Mouse (Mus musculus) cortical plate, adult 2 months (tissue): ENCODE measurements around the gene Lsamp. TPM values are rescaled to one million over a fixed set of nuclear protein-coding genes. Genes with fewer than 3 reads are reported as not detected.

Source experiments
- H3K27ac ChIP-seq: fragments of 200-500 bp; 2 replicates; pipeline ENCODE4 v1.5.1; 2012; ENCODE audit warnings: low read length, control low read depth, inconsistent platforms; ENCODE audit not compliant: insufficient read depth
- H3K4me1 ChIP-seq: fragments of 200-500 bp; 2 replicates; pipeline ENCODE4 v1.6.1; 2011; ENCODE audit warnings: low read length; ENCODE audit not compliant: control insufficient read depth, insufficient read depth
- H3K4me3 ChIP-seq: fragments of 200-500 bp; 2 replicates; pipeline ENCODE4 v1.5.1; 2011; ENCODE audit warnings: mild to moderate bottlenecking, low read length, control low read depth; ENCODE audit not compliant: insufficient read depth
- CTCF ChIP-seq: fragments of 200-500 bp; IDR thresholded peaks from 2 replicates; pipeline ENCODE4 v1.5.1; 2011; ENCODE audit warnings: mild to moderate bottlenecking, control low read depth, low read length; ENCODE audit not compliant: insufficient read depth; ENCODE audit errors: extremely low read depth
- POLR2A ChIP-seq: fragments of 200-500 bp; IDR thresholded peaks from 2 replicates; pipeline ENCODE4 v1.6.1; 2011; ENCODE audit warnings: mild to moderate bottlenecking, low read length, control low read depth; ENCODE audit not compliant: insufficient read depth; ENCODE audit errors: extremely low read depth
- polyA plus RNA-seq: library from polyadenylated mRNA; depleted of rRNA; stranded (reverse); fragments of >200 nt; gene quantifications from 2 replicates; pipeline ENCODE4 v1.2.3, GENCODE M21; 2012

Gene Lsamp
- polyA plus RNA-seq, 1 experiment, result 99.8 TPM

DNA sequence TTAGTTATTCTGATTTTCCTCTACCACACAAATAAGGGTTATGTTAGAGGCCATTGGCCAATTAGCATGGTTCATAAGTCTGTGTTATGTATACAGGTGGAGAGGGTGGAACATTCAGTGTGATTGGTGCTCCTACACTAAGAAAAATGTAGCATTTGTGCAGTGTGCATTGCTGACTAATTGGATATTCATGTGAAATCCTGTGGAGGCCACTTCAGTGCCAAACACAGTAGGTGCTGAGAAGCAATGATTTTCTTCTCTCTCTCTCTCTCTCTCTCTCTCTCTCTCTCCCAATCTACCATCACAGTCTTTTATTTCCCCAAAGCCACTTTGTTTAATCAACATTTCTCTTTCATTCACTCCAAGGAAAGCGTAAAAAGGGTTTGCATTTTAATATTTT lies 387.1 kb downstream of the Lsamp start:
- H3K4me1 ChIP-seq, result no peaks in the 10 kb centered on the region
- H3K27ac ChIP-seq, result no peak overlapping the region
- H3K4me3 ChIP-seq, result no peak overlapping the region
- no peak for TF ChIP-seq POLR2A
- no peak for TF ChIP-seq CTCF

DNA sequence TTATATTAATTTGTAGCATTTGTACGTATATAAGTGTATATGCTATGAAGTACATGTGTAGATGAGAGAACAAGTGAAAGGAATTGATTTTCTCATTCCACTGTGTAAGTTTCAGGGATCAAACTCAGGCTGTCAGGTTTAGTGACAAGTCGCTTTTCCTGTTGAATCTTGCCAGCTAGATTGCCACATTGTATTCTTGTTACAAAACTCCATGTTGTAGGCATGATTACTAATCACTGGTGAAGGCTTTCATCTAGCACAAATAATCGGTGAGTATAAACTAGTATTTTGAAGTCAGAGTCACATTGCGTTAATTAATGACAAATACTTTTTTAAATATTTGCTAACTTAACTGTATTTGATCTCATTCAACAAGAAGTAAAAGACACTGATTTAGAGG lies 391.2 kb downstream of the Lsamp start:
- TF ChIP-seq CTCF (no peak), POLR2A (no peak)
- no peaks in the 10 kb centered on the region for H3K4me1 ChIP-seq

DNA sequence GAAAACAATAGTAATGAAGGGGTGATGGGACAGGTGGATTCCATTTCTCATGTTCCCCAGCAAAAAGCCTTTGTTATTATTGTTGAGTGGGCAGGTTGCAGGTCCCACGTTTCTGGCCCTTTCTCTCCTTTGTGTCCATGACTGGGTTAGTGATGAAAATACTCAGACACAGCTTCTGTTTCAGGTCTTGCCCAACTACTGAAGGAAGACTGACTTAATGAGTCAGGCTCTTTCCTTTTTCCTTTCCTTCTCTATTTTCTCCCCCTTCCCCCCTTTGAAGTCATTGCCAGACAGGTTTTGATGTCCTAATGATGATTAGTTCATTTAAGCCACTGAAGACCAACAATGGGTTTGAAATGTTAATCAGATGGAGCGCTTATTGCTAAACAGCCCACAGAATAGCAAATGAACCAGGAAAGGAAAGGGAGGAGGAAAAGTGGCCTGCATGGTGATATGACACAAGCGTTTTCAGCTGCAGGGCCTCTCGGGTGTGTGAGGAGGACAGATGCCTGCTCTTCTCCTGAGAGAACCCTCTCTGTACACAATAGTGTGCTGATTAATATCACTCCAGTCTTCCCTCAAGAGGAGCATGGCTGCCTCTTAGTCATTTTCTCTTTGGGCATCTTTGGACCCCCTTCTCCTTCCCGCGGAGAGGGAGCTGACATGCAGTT lies 393.1 kb downstream of the Lsamp start:
- Histone ChIP-seq H3K27ac (no peak overlapping the region), H3K4me3 (no peak overlapping the region), H3K4me1 (no peaks in the 10 kb centered on the region)
- no peak for TF ChIP-seq CTCF
- TF ChIP-seq POLR2A, result no peak

More for the DNA sequence above, 391.2 kb downstream of the Lsamp start:
- Histone ChIP-seq H3K27ac (no peak overlapping the region), H3K4me3 (no peak overlapping the region)

DNA sequence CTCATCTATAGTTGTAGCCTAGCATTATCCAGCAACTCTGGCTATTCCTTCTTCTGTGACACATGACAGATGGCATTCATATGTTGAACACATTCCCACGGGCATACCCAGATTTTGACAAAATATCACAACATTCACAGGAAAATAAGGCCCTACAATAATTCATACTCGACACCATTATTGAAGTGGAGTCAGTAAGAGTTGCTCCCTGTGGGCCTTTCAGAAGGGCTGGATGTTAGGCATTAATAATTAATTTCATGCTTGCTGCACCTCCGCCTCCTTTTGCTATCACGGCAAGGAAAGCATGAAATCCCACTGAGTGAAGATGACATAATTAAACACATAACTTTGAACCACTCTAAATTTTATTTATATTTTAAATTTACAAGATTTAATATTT lies 407.9 kb downstream of the Lsamp start:
- H3K27ac ChIP-seq, result no peak overlapping the region
- no peak for TF ChIP-seq CTCF
- TF ChIP-seq POLR2A, result no peak
- H3K4me1 ChIP-seq, result no peaks in the 10 kb centered on the region
- no peak overlapping the region for H3K4me3 ChIP-seq

DNA sequence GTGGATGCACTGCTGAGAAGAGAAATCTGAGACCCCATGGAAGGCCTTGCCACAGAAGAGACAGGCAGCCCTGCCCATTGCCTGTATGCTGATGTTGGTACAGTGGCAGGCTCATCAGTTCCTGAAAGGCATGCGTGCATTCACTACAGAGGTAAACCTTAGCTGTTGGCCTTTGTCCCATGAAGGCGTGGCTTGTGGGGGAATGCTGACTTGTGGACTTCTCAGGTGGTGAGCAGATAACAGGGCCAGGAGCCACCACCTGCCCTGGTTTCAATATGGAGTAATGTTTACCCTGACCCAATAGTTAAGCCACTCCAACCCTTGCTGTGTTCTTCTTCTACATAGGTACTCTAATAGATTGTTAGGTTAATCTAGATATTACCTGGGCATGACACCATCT lies 415.4 kb downstream of the Lsamp start:
- no peak for TF ChIP-seq CTCF
- no peak for TF ChIP-seq POLR2A
- Histone ChIP-seq H3K27ac (no peak overlapping the region), H3K4me1 (no peaks in the 10 kb centered on the region), H3K4me3 (no peak overlapping the region)

DNA sequence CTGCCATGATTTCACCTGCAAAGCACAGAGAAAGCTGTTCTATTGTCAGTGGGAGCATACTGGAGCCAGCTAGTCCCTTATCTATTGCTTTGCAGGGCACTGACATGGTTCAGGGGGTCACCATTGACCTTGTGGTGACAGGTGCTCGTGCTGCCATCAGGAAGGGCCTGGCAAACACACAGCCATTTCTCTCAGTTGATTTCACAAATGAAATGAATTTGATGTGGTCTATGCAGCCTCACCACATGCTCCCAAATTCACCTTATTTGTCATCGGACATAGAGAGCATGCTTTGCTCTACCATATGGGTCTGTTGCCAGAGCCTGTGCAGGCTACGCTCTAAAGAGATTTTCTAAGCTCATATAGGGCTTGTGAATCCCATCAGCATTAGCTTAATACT lies 450.1 kb downstream of the Lsamp start:
- Histone ChIP-seq H3K4me3 (no peak overlapping the region), H3K4me1 (no peaks in the 10 kb centered on the region), H3K27ac (no peak overlapping the region)
- TF ChIP-seq CTCF (no peak), POLR2A (no peak)

DNA sequence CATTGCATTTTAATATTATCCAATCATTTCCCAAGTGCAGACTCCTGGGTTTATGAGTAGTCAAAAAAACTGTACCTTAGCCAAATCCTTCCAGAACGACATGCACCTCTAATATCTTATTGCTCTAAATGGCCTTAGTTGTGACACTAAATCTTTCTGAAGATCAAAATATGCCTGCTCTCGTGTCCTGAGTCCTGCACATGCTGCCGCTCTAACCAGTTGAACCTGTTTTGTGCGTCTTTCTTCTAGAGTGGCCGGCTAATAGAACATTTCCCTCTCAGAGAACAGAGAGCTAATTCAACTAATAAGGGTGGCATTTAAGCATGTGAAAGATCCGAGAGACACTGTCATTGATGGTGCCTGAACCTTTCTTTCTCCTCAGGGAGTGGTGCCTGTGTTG lies 452.3 kb downstream of the Lsamp start:
- Histone ChIP-seq H3K4me1 (no peaks in the 10 kb centered on the region), H3K4me3 (no peak overlapping the region), H3K27ac (no peak overlapping the region)
- no peak for TF ChIP-seq CTCF
- TF ChIP-seq POLR2A, result no peak

DNA sequence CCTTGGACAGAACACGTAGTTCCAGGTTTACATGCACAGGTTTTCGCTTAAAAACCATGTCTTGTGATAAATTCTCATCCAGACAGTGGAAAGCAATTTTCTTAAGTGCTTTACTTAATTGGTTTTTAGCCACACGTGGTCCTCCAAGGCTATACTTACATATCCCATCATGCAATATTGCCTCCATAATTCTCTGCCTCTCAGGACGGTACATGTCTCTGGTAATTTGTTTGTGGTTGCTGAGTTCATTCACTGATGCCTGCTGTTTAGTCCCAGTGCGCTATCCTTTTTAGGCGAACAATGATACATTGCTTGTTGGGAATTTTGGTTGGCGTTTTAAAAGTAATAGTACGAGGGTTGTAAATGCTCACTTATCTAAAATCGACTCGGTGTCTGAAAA lies 453.7 kb downstream of the Lsamp start:
- H3K27ac ChIP-seq, result no peak overlapping the region
- H3K4me3 ChIP-seq, result no peak overlapping the region
- H3K4me1 ChIP-seq, result no peaks in the 10 kb centered on the region
- TF ChIP-seq CTCF (no peak), POLR2A (no peak)

DNA sequence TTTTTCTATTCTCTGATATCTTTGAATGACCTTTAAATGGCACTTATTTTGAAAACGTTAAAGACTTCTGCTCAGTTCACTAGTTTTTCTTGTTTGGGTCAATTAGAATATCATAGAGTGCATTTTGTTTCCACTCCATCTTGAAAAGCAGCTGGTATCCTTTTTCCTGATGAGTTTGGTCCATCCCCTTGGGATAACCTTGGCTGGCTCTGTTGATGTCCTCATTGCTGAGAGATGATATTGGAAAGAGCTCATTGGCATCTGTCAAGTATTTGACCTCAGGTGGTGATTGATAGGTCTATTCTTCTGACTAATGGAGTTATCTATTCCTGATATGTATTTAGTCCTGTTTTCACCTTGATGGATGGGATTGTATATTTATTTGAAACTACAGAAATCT lies 454.7 kb downstream of the Lsamp start:
- H3K4me1 ChIP-seq, result no peaks in the 10 kb centered on the region
- no peak overlapping the region for H3K27ac ChIP-seq
- H3K4me3 ChIP-seq, result no peak overlapping the region
- no peak for TF ChIP-seq POLR2A
- TF ChIP-seq CTCF, result no peak

DNA sequence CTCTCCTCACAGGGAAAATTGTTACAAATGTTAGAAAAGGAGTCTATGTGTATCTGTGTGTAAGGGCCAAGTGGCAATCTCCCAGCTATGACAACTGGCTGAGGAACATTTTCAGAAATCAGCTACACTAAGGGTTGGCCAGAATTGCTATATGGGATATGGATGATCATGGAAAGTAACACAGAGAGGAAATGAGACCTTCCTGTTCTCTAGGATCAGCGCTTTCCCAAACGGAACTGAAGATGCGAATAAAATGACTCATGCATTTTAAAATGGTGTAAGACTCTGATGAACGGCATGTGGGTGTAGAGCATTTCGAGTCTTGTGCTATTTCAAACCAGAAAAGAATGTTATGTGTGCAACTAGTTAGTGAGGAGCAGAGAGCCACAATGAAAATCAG lies 462.4 kb downstream of the Lsamp start:
- Histone ChIP-seq H3K4me3 (no peak overlapping the region), H3K4me1 (no peaks in the 10 kb centered on the region; the same call in 1 of the 2 replicates), H3K27ac (no peak overlapping the region)
- TF ChIP-seq CTCF (no peak), POLR2A (no peak)

DNA sequence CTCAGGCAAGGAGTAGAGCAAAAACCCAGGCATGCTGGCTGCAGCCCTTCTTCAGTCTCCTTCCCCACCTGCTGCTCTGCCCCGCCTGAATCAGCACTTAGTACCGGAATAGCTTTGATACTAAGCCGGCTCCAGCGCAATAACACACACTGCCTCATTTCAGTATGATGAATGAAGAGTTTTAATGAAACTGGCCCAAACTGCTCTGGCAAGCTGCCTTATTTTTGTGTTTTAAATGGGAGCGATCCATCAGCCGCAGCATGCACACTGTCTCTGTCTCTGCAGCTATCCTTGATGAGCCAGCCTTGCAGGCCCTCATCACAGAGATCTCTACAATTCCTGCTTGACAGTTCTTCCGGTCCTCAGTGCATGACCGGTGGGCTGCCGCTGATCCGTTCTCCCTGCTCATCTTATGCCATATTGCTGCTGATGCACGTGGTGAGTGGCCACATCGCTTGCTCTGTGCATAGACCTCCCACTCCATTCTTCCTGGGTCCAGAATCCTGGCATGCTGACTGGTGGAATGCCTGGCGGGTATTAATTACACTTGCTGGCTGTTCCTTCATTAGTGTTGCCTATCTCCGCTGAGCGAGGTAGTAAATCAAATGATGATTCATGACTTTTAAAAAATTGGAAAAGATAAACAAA lies 479.4 kb downstream of the Lsamp start:
- H3K4me1 ChIP-seq, result peaks cover 1% of the 10 kb centered on the region; the same call in 1 of the 2 replicates
- H3K4me3 ChIP-seq, result no peak overlapping the region
- no peak overlapping the region for H3K27ac ChIP-seq
- TF ChIP-seq CTCF (no peak), POLR2A (no peak)

DNA sequence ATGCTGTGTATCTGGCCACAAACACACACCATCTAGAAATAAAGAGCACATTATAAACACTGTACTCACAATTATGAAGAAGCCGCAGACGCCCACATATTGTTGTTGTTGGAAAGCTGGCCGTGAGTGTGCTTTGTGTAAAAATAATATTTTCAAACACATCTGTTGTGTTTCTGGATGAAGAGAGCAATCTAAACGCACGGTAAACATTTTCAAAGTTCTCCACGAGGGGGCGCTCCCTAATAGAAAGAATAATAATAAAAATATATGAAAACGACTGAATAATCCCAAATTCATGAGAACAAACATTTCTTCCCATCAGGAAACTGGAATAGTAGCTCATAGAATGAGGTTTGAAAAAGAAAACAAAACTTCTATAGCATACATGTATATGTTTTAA lies 482.4 kb downstream of the Lsamp start:
- TF ChIP-seq POLR2A, result no peak
- TF ChIP-seq CTCF, result no peak
- H3K4me1 ChIP-seq, result peaks cover 3% of the 10 kb centered on the region
- no peak overlapping the region for H3K4me3 ChIP-seq
- no peak overlapping the region for H3K27ac ChIP-seq
